Mouse (Mus musculus): ENCODE data around the gene 5430402E10Rik. TPM values are rescaled to one million over a fixed set of nuclear protein-coding genes. Genes with fewer than 3 reads are reported as not detected.
"Not testable (repeated sequence)": the region's sequence is repeated elsewhere in the genome, so short reads cannot be mapped to it uniquely, and the experiment has no call there.

Gene 5430402E10Rik
- total RNA-seq (2014; rRNA removed) (not detected in 2 replicates), polyA plus RNA-seq (2012; rRNA removed) (not detected in 2 replicates)

GRCm38 (mm10) chrX:77924962-77925361 lies at the start of gene 5430402E10Rik:
Gene 5430402E10Rik, minus strand, starts transcription at chrX:77925062.
- WGBS: 86% methylated on average over 1 of the region's 1 CpGs
- DNase-seq (ENCODE audit: extremely low read depth, low read depth, low spot score): not testable (repeated sequence)

GRCm38 (mm10) chrX:77880033-77880432 lies 44.8 kb downstream of the 5430402E10Rik start:
- WGBS: 23% methylated on average over 2 of the region's 4 CpGs
- H3K4me1 ChIP-seq (ENCODE audit: control insufficient read depth, insufficient read depth, low read length); H3K27me3 ChIP-seq (ENCODE audit: control insufficient read depth, insufficient read depth, low read length); H3K4me3 ChIP-seq (ENCODE audit: insufficient read depth, low read depth, low read length); H3K36me3 ChIP-seq (ENCODE audit: control insufficient read depth, insufficient read depth, low read length); H3K79me2 ChIP-seq (ENCODE audit: control insufficient read depth, insufficient read depth, low read length); H3K27ac ChIP-seq (replicated peaks; ENCODE audit: insufficient read depth, low read depth, low read length); H3K9ac ChIP-seq (ENCODE audit: low read depth, low read length): not testable (repeated sequence)
- peak; percentile 1 for DNase-seq (ENCODE audit: extremely low read depth, low read depth, low spot score)

More at GRCm38 (mm10) chrX:77924962-77925361, at the start of gene 5430402E10Rik:
- H3K79me2 ChIP-seq (ENCODE audit: control insufficient read depth, insufficient read depth, low read length); H3K9ac ChIP-seq (ENCODE audit: low read depth, low read length); H3K4me3 ChIP-seq (ENCODE audit: insufficient read depth, low read depth, low read length); H3K27ac ChIP-seq (replicated peaks; ENCODE audit: insufficient read depth, low read depth, low read length); H3K36me3 ChIP-seq (ENCODE audit: control insufficient read depth, insufficient read depth, low read length); H3K4me1 ChIP-seq (ENCODE audit: control insufficient read depth, insufficient read depth, low read length); H3K27me3 ChIP-seq (ENCODE audit: control insufficient read depth, insufficient read depth, low read length): not testable (repeated sequence)

Other genes starting within 250 kb of the 5430402E10Rik start
- 2.2 and 3.2 TPM in 2 replicates for gene Prkx, start 128.8 kb downstream of the 5430402E10Rik start, total RNA-seq (2014; rRNA removed)
- 0.90 and 1.3 TPM in 2 replicates for gene Prkx, start 128.8 kb downstream of the 5430402E10Rik start, polyA plus RNA-seq (2012; rRNA removed)
- gene Pbsn, start 71.4 kb downstream of the 5430402E10Rik start, total RNA-seq (2014; rRNA removed): not detected in 2 replicates
- gene Pbsn, start 71.4 kb downstream of the 5430402E10Rik start, polyA plus RNA-seq (2012; rRNA removed): not detected in 2 replicates
- not detected in 2 replicates for gene Gm14744, start 60.3 kb downstream of the 5430402E10Rik start, total RNA-seq (2014; rRNA removed)
- gene Gm14744, start 60.3 kb downstream of the 5430402E10Rik start, polyA plus RNA-seq (2012; rRNA removed): not detected in 2 replicates
- gene Obp1a, start 166.3 kb upstream of the 5430402E10Rik start, total RNA-seq (2014; rRNA removed): not detected in 2 replicates
- gene Obp1a, start 166.3 kb upstream of the 5430402E10Rik start, polyA plus RNA-seq (2012; rRNA removed): not detected in 2 replicates
- gene Gm5938, start 200.4 kb upstream of the 5430402E10Rik start, total RNA-seq (2014; rRNA removed): not detected in 2 replicates
- not detected in 2 replicates for gene Gm5938, start 200.4 kb upstream of the 5430402E10Rik start, polyA plus RNA-seq (2012; rRNA removed)

All from liver, adult 2 months (tissue).